Mouse (Mus musculus) kidney, adult 2 months (tissue): ENCODE measurements around the gene Vps45.

Experiments used
- CTCF ChIP-seq: fragments of 200-500 bp; conservative IDR thresholded peaks from 2 replicates; pipeline ENCODE4 v1.5.1; 2011; ENCODE audit warnings: low read depth, mild to moderate bottlenecking, control low read depth, low read length, moderate library complexity, mixed read lengths; ENCODE audit not compliant: insufficient read depth, insufficient read length
- POLR2A ChIP-seq: fragments of 200-500 bp; IDR thresholded peaks from one replicate; pipeline ENCODE4 v1.6.1; 2011; ENCODE audit warnings: low read depth, low read length, control low read depth

DNA sequence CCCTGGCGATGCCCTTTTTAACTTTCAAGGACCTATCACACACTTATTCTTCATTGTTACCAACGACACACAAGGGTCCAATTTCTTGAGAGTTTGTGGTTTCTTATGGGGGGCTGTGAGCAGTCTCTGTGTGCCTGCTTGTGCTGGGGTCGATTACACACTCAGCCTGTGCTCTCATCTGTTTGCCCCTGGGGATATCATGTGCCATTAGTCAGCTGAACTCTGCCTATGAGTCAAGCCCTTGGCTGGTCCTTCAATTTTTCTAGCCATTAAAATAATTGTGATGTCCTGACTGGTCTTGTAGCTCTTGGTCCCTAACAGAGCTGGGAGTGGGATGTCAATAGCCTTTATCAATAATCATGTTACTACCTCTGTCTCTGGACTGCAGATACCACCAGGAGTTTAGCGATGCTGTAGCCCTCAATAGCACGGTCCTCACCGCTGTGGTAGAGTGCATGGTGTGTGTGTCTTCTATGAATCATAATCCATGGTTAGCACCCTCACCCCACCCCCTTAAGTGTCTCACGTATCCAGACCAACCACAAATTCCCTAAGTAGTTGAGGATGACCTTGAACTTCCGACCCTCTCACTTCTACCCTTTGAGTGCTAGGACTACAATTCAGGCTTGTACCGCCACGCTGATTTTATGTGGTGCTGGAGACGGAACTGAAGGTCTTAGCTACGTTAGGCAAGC, 77.8 kb downstream of the Vps45 start:
- TF ChIP-seq CTCF (no peak), POLR2A (no peak)
